8 mouse cellular contexts compared by ENCODE assay signal in genomic region chr2:121571780-121572179, GRCm38 (mm10).
DNase-seq lines count a peak whose midpoint lies in the region; ATAC-seq and TF ChIP-seq lines count a peak whose summit lies in the region.

No protein-coding gene starts in this region.

- H3K4me3 ChIP-seq in hindbrain, postnatal 0 days (ENCODE audit: low read length): no peak overlapping the region

- no peak overlapping the region for H3K9ac ChIP-seq in hindbrain, postnatal 0 days (replicated peaks; ENCODE audit: low read length)

- DNase-seq in cerebellum, postnatal 36 days: peak; percentile 78 to 92
- peak; percentile 85 to 93 for DNase-seq in frontal cortex, postnatal 36 days (ENCODE audit: low spot score in 2 of 2)
- peak; percentile 93 for DNase-seq in hindbrain, postnatal 0 days (ENCODE audit: low spot score)
- peak; percentile 76 for DNase-seq in left cerebral cortex, adult 11 months (ENCODE audit: low spot score)
- DNase-seq in lung, postnatal 4 days: peak; percentile 68 to 89
- peak; percentile 90 to 94 for DNase-seq in right cerebral cortex, adult 2 months (ENCODE audit: low spot score in 2 of 2)
- DNase-seq in urinary bladder, postnatal 14 days (ENCODE audit: low spot score): peak; percentile 83

- no peaks in the 10 kb centered on the region for H3K4me1 ChIP-seq in hindbrain, postnatal 0 days (ENCODE audit: insufficient read depth, low read length)

- peak; percentile 97 for TF ChIP-seq CTCF in hindbrain, postnatal 0 days (IDR thresholded peaks at IDR 0.05; ENCODE audit: low read depth)

- no peak overlapping the region for H3K4me2 ChIP-seq in hindbrain, postnatal 0 days (ENCODE audit: low read depth, low read length)

- no peak overlapping the region for H3K27ac ChIP-seq in hindbrain, postnatal 0 days

- H3K36me3 ChIP-seq in hindbrain, postnatal 0 days (ENCODE audit: insufficient read depth, low read length): peaks cover 6% of the 10 kb centered on the region; the same call in 1 of the 2 replicates

- ATAC-seq in activated CD4-positive, CD25-positive, alpha-beta regulatory T cell, adult 4 months: peak; percentile 78
- ATAC-seq in hindbrain, postnatal 0 days: peak; percentile 89

- WGBS in hindbrain, postnatal 0 days: 13% methylated on average over 7 of the region's 7 CpGs

- no peaks in the 10 kb centered on the region for H3K9me3 ChIP-seq in hindbrain, postnatal 0 days (ENCODE audit: low read length)

- H3K27me3 ChIP-seq in hindbrain, postnatal 0 days (ENCODE audit: insufficient read depth, low read length): no peaks in the 10 kb centered on the region
